Mouse (Mus musculus): ENCODE data around the gene Hoxa3. TPM values are rescaled to one million over a fixed set of nuclear protein-coding genes. Genes with fewer than 3 reads are reported as not detected.
A peak's percentile ranks its signal among the peaks of the same experiment; 100 is the strongest.

Gene Hoxa3
- polyA plus RNA-seq, 1 experiment from 2014 or later: not detected

DNA sequence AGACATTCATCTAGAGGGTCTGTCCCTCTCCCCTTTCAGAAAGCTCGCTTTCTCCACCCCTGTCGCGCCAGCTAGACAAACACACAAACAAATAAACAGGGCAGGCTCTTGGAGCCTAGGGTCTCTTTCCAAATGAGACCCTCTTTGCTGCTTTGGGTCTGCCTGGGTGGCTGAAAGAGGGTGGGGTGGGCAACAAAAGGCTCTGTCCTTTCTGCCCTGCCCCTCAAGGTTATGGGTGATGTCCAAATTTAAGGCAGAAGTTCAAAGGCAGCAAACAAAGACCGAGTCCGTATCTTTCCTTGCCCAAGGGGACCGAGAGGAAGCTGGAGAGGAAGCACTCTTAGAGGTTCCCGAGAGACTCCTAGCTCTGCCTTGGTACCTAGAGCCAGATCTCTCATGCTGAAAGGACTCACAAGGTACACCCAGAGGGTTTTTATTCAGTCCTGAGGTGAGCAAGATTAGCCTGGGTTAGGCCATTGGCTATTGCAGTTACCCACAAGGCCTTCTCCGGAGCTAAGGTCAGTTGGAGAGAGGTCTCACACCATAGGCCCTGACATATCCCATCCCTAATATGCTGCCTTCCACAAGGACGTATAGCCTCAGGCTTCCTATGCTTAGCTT, 28.0 kb upstream of the Hoxa3 start:
- DNase-seq (ENCODE audit: low spot score) (no peak), ATAC-seq (no peak)
- no peaks in the 10 kb centered on the region for H3K9me3 ChIP-seq (replicated peaks; ENCODE audit: control insufficient read depth, low read length)
- no peak overlapping the region for H3K4me2 ChIP-seq (ENCODE audit: low read length)
- no peaks in the 10 kb centered on the region for H3K36me3 ChIP-seq (ENCODE audit: control insufficient read depth, insufficient read depth, low read length)
- 5% methylated on average over 9 of the region's 9 CpGs for WGBS
- H3K4me1 ChIP-seq (ENCODE audit: control insufficient read depth, insufficient read depth, low read length): no peaks in the 10 kb centered on the region
- no peak overlapping the region for H3K4me3 ChIP-seq (ENCODE audit: low read depth, low read length)
- no peak overlapping the region for H3K27ac ChIP-seq (ENCODE audit: low read depth, low read length)
- peaks cover 97% of the 10 kb centered on the region for H3K27me3 ChIP-seq (replicated peaks; ENCODE audit: control insufficient read depth, insufficient read depth, low read length)
- no peak overlapping the region for H3K9ac ChIP-seq (ENCODE audit: low read length)

DNA sequence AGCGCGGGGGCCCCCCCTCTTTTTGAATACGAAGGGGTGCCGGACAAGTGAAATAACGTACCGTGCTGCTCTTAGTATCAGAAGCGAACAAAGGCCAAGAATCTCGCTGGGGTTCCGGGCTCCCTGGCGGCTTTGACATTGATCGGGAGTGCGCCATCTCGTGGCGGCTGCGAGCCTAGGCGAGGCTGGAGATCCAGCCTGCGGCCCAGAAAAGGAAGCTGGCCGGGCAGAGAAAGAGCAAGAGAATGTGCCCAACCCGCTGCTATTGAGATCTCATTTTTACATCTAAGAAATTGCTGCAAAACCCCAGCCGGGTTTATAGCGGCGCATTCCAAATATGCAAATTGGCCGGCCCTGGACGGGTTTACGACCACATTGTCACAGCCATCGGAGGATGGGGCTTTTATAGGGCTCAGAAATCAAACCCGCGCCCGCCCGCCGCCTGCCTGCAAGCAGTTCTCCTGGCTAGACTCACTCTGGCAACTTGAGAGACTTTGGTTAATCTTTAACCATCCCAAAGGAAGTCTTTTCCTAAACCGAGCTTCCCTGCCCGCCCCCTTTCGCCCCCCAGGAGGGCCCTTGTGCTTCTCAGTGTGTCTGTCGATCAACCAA, 27.4 kb upstream of the Hoxa3 start, which contains the start of gene Hoxa10:
TSS of gene Hoxa10 (minus strand) at position 466 of the 612 bp plus-strand sequence.
- peaks cover 97% of the 10 kb centered on the region for H3K27me3 ChIP-seq (replicated peaks; ENCODE audit: control insufficient read depth, insufficient read depth, low read length)
- no peaks in the 10 kb centered on the region for H3K36me3 ChIP-seq (ENCODE audit: control insufficient read depth, insufficient read depth, low read length)
- ATAC-seq (peak; percentile 61; the same call in 1 of the 2 replicates), DNase-seq (ENCODE audit: low spot score) (peak; percentile 81)
- H3K4me3 ChIP-seq (ENCODE audit: low read depth, low read length): no peak within 1 kb of the TSS
- under 1% methylated on average over 35 of the region's 35 CpGs for WGBS
- H3K9me3 ChIP-seq (replicated peaks; ENCODE audit: control insufficient read depth, low read length): no peaks in the 10 kb centered on the region
- no peak within 1 kb of the TSS for H3K4me2 ChIP-seq (ENCODE audit: low read length)
- no peak within 1 kb of the TSS for H3K27ac ChIP-seq (ENCODE audit: low read depth, low read length)
- H3K4me1 ChIP-seq (ENCODE audit: control insufficient read depth, insufficient read depth, low read length): no peaks in the 10 kb centered on the region
- H3K9ac ChIP-seq (ENCODE audit: low read length): no peak within 1 kb of the TSS

DNA sequence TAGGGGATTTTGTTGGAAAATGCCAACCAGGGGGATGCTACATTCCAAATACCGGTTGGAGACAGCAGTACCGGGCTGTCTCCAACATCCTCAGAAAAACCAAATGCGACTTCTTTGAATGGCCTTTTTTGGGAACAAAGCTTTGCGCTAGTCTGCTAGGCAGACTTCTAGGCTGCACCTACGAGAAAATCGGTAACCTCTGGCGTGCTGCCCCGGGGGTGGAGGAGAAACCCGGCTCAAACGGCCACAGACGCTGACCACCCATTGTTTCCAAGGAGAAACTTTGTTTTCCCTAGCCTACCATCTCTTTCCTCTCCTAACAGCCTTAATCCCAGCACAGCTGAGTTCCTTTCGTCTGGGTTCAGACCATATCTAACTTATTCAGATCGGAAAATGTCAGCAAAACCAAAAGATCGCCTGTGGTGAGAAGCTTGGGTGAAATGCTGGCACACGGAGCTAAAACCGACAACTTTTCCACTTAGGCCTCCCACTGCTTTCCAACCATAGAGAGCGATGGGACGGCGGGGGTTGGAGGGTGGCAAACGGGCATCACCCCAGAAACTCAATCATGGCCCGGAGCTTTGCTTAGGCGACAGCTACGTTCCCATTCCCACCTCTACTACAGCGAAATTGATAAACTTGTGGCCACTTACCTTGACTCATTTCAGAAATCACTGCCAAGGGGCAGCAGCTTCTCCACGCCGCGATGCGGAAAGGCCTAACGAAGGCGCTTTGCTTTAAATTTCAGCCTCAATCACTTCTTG, 26.7 kb upstream of the Hoxa3 start:
- Histone ChIP-seq H3K9me3 (replicated peaks; ENCODE audit: control insufficient read depth, low read length) (no peaks in the 10 kb centered on the region), H3K4me1 (ENCODE audit: control insufficient read depth, insufficient read depth, low read length) (no peaks in the 10 kb centered on the region), H3K36me3 (ENCODE audit: control insufficient read depth, insufficient read depth, low read length) (no peaks in the 10 kb centered on the region), H3K27me3 (replicated peaks; ENCODE audit: control insufficient read depth, insufficient read depth, low read length) (peaks cover 97% of the 10 kb centered on the region), H3K4me3 (ENCODE audit: low read depth, low read length) (no peak overlapping the region), H3K9ac (ENCODE audit: low read length) (no peak overlapping the region), H3K27ac (ENCODE audit: low read depth, low read length) (no peak overlapping the region), H3K4me2 (ENCODE audit: low read length) (no peak overlapping the region)
- 2% methylated on average over 30 of the region's 30 CpGs for WGBS
- no peak for ATAC-seq
- DNase-seq (ENCODE audit: low spot score): no peak

DNA sequence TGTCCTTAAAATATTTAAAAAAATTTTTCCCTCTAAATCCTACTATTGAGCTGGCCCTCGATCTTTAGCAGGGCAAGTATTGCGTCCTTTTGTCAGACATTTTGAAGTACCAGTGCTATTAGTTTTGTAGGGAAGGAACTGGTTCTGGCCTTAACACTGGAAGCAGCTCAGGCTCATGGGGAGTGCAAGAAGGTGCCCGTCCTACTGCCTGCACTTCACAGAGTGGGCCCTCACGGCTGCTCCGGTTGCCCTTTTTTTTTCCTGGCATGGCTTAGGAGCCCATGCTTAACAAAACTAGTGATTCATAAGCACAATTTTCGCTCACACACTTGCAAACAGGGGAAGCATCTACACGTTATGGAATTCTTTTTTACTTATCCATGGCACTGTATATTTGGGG, 25.8 kb upstream of the Hoxa3 start:
- 3% methylated on average over 7 of the region's 7 CpGs for WGBS
- Histone ChIP-seq H3K4me1 (ENCODE audit: control insufficient read depth, insufficient read depth, low read length) (no peaks in the 10 kb centered on the region), H3K27me3 (replicated peaks; ENCODE audit: control insufficient read depth, insufficient read depth, low read length) (peaks cover 97% of the 10 kb centered on the region), H3K9ac (ENCODE audit: low read length) (no peak overlapping the region), H3K27ac (ENCODE audit: low read depth, low read length) (no peak overlapping the region), H3K9me3 (replicated peaks; ENCODE audit: control insufficient read depth, low read length) (no peaks in the 10 kb centered on the region), H3K4me3 (ENCODE audit: low read depth, low read length) (no peak overlapping the region), H3K4me2 (ENCODE audit: low read length) (no peak overlapping the region), H3K36me3 (ENCODE audit: control insufficient read depth, insufficient read depth, low read length) (no peaks in the 10 kb centered on the region)
- ATAC-seq (no peak), DNase-seq (ENCODE audit: low spot score) (no peak)

DNA sequence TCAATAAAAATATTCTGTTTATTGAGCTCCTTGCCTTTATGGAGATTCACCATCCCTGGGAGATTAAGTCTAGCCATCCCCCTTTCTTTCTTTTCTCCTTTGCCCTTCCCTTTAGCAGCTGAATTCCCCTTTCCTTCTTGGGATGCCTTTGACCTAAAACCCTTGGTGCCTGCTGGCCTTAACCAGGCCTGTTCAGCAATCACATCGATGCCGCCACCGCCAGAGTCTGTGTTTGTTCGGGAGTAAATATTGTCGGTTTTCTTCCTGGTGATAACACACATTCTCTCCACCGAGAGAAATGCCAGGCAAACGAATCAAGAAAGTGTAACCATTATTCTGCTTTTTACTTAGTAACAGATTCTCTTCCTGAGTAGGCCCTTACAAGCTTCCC, 25.0 kb upstream of the Hoxa3 start:
- Histone ChIP-seq H3K27ac (ENCODE audit: low read depth, low read length) (no peak overlapping the region), H3K4me2 (ENCODE audit: low read length) (no peak overlapping the region), H3K36me3 (ENCODE audit: control insufficient read depth, insufficient read depth, low read length) (no peaks in the 10 kb centered on the region), H3K4me3 (ENCODE audit: low read depth, low read length) (no peak overlapping the region), H3K4me1 (ENCODE audit: control insufficient read depth, insufficient read depth, low read length) (no peaks in the 10 kb centered on the region), H3K9me3 (replicated peaks; ENCODE audit: control insufficient read depth, low read length) (no peaks in the 10 kb centered on the region), H3K9ac (ENCODE audit: low read length) (no peak overlapping the region), H3K27me3 (replicated peaks; ENCODE audit: control insufficient read depth, insufficient read depth, low read length) (peaks cover 97% of the 10 kb centered on the region)
- ATAC-seq (no peak), DNase-seq (ENCODE audit: low spot score) (no peak)
- 3% methylated on average over 7 of the region's 7 CpGs for WGBS

DNA sequence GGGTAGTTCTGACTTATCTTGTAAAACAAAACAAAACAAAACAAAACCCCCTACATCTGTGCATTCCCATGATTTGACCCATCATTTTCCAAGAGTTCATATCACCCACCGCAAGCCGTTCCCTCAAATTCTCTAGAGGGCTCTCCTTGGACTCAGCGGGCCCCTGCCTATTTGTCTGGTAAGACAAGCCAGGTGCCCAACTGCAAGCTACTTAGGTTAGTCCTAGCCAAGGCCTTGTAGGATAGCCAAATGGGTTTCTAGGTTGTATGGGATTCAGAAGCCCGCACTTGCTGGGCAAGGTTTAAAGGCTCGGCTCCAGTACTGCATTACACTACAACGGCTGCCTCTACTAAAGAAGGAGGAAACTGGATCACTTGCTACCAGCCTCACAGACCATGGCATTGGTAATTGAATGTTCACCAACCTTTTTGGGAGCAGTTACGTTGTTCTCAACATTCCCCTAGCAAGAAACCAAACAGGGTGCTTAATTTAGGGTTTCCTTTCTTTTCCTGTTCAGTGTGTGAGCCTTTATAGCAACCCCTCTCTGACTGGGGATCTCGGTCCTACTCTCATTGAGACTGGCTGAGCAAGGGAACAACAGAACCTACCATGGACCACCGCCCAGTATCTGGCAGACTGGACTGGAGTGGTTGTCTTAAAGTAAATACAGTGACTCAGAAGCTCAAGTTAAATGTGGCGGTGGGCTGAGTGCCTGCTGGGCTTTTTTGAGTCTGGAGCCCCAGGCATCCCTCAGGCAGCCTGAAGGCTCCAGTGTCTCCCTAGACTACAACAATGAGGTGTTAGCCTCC, 24.4 kb upstream of the Hoxa3 start:
- WGBS: 6% methylated on average over 10 of the region's 10 CpGs
- Histone ChIP-seq H3K4me1 (ENCODE audit: control insufficient read depth, insufficient read depth, low read length) (no peaks in the 10 kb centered on the region), H3K27ac (ENCODE audit: low read depth, low read length) (no peak overlapping the region), H3K4me3 (ENCODE audit: low read depth, low read length) (no peak overlapping the region), H3K9ac (ENCODE audit: low read length) (no peak overlapping the region), H3K4me2 (ENCODE audit: low read length) (no peak overlapping the region), H3K9me3 (replicated peaks; ENCODE audit: control insufficient read depth, low read length) (no peaks in the 10 kb centered on the region), H3K36me3 (ENCODE audit: control insufficient read depth, insufficient read depth, low read length) (no peaks in the 10 kb centered on the region), H3K27me3 (replicated peaks; ENCODE audit: control insufficient read depth, insufficient read depth, low read length) (peaks cover 97% of the 10 kb centered on the region)
- no peak for DNase-seq (ENCODE audit: low spot score)
- no peak for ATAC-seq

DNA sequence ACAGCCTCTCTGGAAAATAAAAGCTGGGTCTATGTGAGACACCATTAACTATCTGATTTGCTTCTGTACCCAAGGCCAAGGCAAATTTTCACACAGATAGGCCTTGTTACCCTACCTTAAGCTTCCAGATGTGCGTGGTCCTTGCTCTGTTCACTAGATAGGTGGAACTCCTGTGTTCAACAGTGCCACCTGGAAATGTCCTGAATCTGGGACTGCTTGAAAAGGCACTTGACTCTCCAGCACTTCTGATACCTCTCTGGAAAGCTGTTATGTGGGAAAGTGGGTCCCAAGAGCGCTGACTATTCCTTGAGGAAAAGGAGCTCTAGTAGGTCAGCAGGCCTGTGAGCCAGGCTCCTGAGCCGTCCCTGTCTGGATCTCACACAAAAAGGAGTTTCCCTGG, 23.7 kb upstream of the Hoxa3 start:
- WGBS: 4% methylated on average over 3 of the region's 3 CpGs

DNA sequence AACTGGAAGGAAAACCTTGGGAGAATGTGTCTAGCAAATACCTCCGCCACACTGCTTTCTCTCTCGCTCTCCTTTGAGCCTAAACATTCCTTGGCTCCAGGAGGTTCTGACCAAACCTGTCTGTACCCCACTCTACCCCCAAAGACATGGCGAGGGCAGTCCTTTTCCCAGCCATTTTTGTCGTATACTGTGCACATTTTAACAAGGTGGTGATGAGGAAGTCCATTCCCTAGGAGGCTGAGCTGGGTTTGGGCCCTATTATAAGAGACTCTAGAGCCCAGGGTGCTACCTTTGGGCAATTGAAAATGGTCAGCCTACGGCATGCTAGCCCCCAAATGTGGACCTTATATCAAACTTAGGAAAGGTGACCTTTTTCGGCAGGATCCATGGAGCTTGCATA, 22.7 kb upstream of the Hoxa3 start:
- H3K4me1 ChIP-seq (ENCODE audit: control insufficient read depth, insufficient read depth, low read length): no peaks in the 10 kb centered on the region
- no peak overlapping the region for H3K4me3 ChIP-seq (ENCODE audit: low read depth, low read length)
- no peaks in the 10 kb centered on the region for H3K9me3 ChIP-seq (replicated peaks; ENCODE audit: control insufficient read depth, low read length)
- H3K27me3 ChIP-seq (replicated peaks; ENCODE audit: control insufficient read depth, insufficient read depth, low read length): peaks cover 94% of the 10 kb centered on the region
- H3K27ac ChIP-seq (ENCODE audit: low read depth, low read length): no peak overlapping the region
- DNase-seq (ENCODE audit: low spot score) (no peak), ATAC-seq (no peak)
- 13% methylated on average over 6 of the region's 6 CpGs for WGBS
- no peaks in the 10 kb centered on the region for H3K36me3 ChIP-seq (ENCODE audit: control insufficient read depth, insufficient read depth, low read length)
- H3K9ac ChIP-seq (ENCODE audit: low read length): no peak overlapping the region
- H3K4me2 ChIP-seq (ENCODE audit: low read length): no peak overlapping the region

More for the DNA sequence above, 23.7 kb upstream of the Hoxa3 start:
- Histone ChIP-seq H3K4me3 (ENCODE audit: low read depth, low read length) (no peak overlapping the region), H3K9me3 (replicated peaks; ENCODE audit: control insufficient read depth, low read length) (no peaks in the 10 kb centered on the region), H3K4me1 (ENCODE audit: control insufficient read depth, insufficient read depth, low read length) (no peaks in the 10 kb centered on the region), H3K27me3 (replicated peaks; ENCODE audit: control insufficient read depth, insufficient read depth, low read length) (peaks cover 98% of the 10 kb centered on the region), H3K36me3 (ENCODE audit: control insufficient read depth, insufficient read depth, low read length) (no peaks in the 10 kb centered on the region), H3K4me2 (ENCODE audit: low read length) (no peak overlapping the region), H3K27ac (ENCODE audit: low read depth, low read length) (no peak overlapping the region), H3K9ac (ENCODE audit: low read length) (no peak overlapping the region)
- no peak for DNase-seq (ENCODE audit: low spot score)
- ATAC-seq: no peak

All from forebrain, embryonic 14.5 days (tissue).